Mouse (Mus musculus) gastrocnemius, adult 2 months (tissue): ENCODE measurements around the gene Tmem139. TPM values are rescaled to one million over a fixed set of nuclear protein-coding genes. Genes with fewer than 3 reads are reported as not detected.
A peak's percentile ranks its signal among the peaks of the same experiment; 100 is the strongest.

Source experiments
- DNase-seq: peaks from one replicate; pipeline ENCODE4 v3.0.0; 2022
- H3K27ac ChIP-seq: fragments of 200-600 bp; 2 replicates; pipeline ENCODE4 v1.8.1; 2022; ENCODE audit warnings: mild to moderate bottlenecking
- H3K4me3 ChIP-seq: fragments of 200-600 bp; 2 replicates; pipeline ENCODE4 v1.8.1; 2022; ENCODE audit warnings: mild to moderate bottlenecking, moderate library complexity
- CTCF ChIP-seq: fragments of 200-600 bp; IDR thresholded peaks from 2 replicates; pipeline ENCODE4 v1.8.1; 2022; ENCODE audit warnings: antibody characterized with exemption, mild to moderate bottlenecking, moderate library complexity
- intact Hi-C: fragments of 180-260 bp; cut with DNase I; formaldehyde crosslinking; loops from one replicate; pipeline ENCODE4 v1.15.1; 2025
- long read RNA-seq, 2 experiments: library from polyadenylated mRNA; stranded (forward); transcript quantifications; one replicate each; pipeline ENCODE4 v2.0.0; 2021
- total RNA-seq, 2 experiments: library from RNA; stranded (reverse); gene quantifications; 2 replicates each; pipeline ENCODE4 v1.2.3; 2021

Gene Tmem139
- under 1 TPM in 1 of 2 experiments, not detected in 1; 0.33 TPM for total RNA-seq
- long read RNA-seq, experiment 1: 0 reads
- long read RNA-seq, experiment 2: 0 reads

DNA sequence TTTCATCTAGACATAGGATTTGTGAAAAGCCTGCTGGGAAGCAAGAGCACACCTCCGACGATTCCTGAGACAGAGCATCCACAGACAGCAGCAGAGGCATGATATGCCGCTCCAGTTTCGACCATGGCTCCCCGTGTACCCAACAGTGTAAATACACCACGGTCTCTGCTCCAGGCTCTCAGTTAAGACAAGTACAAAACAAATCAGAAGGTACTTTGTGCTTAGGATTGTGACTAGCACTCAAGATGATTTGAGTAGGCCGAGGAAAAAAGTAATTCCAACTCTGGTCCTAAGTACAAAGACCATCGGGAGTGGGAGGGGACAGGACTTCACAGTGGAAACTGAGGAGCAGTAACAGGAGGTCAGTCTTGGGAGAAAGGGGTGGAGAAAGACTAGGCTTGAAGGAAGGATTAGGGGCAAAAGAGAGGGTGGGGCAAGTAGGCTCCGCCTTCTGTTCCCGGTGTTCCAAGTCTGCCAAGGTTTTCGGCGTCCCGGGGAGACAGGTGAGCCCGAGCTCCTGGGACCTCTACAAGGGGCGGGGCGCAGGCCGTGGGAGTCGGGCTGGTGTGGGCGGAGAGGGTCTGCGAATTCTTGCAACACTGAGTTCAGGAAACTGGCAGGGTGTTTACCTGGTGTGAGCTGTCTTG lies at the start of gene Tmem139:
Gene Tmem139 (plus strand): TSS at position 447 of the 647 bp plus-strand sequence.
- no peak for DNase-seq
- intact Hi-C loops: loop anchor here (10.0 kb wide), 1 partner anchor 383 kb away; the partner anchor contains the start of gene Tcaf2
- no peak within 1 kb of the TSS for H3K27ac ChIP-seq
- H3K4me3 ChIP-seq: peak within 1 kb of the TSS; percentile 40
- TF ChIP-seq CTCF: no peak

- H3K27ac ChIP-seq: no peak within 1 kb of the TSS
- TF ChIP-seq CTCF: no peak
- no peak within 1 kb of the TSS for H3K4me3 ChIP-seq
- intact Hi-C loops: no loop called here
- DNase-seq: no peak
Observed at GRCm38 (mm10) chr6:42215028-42215427, 46.7 kb upstream of the Tmem139 start, which contains the start of gene Tas2r144. TSS of gene Tas2r144 (plus strand) at chr6:42215328.

DNA sequence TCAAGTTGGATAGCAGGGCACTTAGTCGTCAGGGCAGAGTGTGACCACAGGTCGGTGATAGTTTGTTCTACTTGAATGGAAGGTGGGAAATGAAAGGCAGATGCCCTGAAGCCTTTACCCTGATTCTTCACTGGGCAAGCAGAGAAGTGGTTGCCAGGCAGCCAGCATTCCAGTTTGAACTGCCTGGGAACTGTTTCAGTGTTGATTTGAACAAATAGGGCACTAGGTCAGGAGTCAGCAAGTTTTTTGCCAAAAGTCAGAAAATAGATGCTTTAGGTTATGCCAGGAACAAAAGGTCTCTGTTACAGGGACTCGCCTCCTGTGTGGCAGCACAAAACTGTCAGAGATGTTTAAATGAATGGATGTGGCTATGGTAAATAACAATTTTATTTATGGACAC lies 39.5 kb upstream of the Tmem139 start:
- no peak for TF ChIP-seq CTCF
- DNase-seq: no peak
- H3K4me3 ChIP-seq: no peak overlapping the region
- H3K27ac ChIP-seq: no peak overlapping the region
- intact Hi-C loops: no loop called here

DNA sequence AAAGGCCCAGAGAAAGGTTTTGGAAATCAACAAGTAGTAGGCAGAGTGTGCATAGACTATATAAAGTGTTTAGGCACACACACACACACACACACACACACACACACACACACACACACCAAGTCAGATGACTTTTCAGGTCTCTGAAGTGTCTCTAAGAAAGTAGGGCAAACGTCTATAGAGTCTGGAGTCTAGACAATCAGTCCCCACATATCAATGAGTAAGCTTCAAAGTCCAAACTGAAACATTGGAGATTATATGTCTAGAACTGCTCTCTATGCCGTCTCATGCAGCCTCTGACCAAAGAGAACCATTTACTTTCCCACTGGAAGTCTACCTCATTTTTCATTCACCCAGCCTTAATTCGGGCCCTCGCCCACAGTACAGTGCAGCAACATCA lies 36.7 kb upstream of the Tmem139 start:
- intact Hi-C loops: loop anchor here (5.0 kb wide), 1 partner anchor 157 kb away; no protein-coding TSS in a partner anchor
- Histone ChIP-seq H3K27ac (no peak overlapping the region), H3K4me3 (no peak overlapping the region)
- no peak for DNase-seq
- TF ChIP-seq CTCF: no peak

GRCm38 (mm10) chr6:42227240-42228101 lies 34.3 kb upstream of the Tmem139 start:
- Histone ChIP-seq H3K4me3 (peak overlapping the region; percentile 55), H3K27ac (no peak overlapping the region)
- peak; percentile 79 for TF ChIP-seq CTCF
- peak; percentile 69 for DNase-seq
- intact Hi-C loops: loop anchor here (1.0 to 5.0 kb wide), 5 partner anchors 29 to 355 kb away; partner anchors contain the start of gene Casp2

- Histone ChIP-seq H3K4me3 (no peak overlapping the region), H3K27ac (no peak overlapping the region)
- intact Hi-C loops: loop anchor here (5.0 kb wide), 1 partner anchor 153 kb away; no protein-coding TSS in a partner anchor
- TF ChIP-seq CTCF: no peak
- no peak for DNase-seq
Observed at GRCm38 (mm10) chr6:42229610-42230009, 32.2 kb upstream of the Tmem139 start.

- Histone ChIP-seq H3K4me3 (no peak overlapping the region), H3K27ac (no peak overlapping the region)
- intact Hi-C loops: no loop called here
- TF ChIP-seq CTCF: no peak
- DNase-seq: no peak
Observed at GRCm38 (mm10) chr6:42231191-42231590, 30.6 kb upstream of the Tmem139 start.

GRCm38 (mm10) chr6:42237276-42237805 lies 24.4 kb upstream of the Tmem139 start:
- TF ChIP-seq CTCF: no peak
- intact Hi-C loops: no loop called here
- DNase-seq: no peak
- H3K27ac ChIP-seq: no peak overlapping the region
- H3K4me3 ChIP-seq: no peak overlapping the region

- intact Hi-C loops: no loop called here
- H3K27ac ChIP-seq: peak overlapping the region; percentile 56
- DNase-seq: no peak
- no peak for TF ChIP-seq CTCF
- no peak overlapping the region for H3K4me3 ChIP-seq
Observed at GRCm38 (mm10) chr6:42241311-42242045, 20.3 kb upstream of the Tmem139 start.

- peak; percentile 92 for DNase-seq
- TF ChIP-seq CTCF: no peak
- peak within 1 kb of the TSS; percentile 94 for H3K27ac ChIP-seq
- peak within 1 kb of the TSS; percentile 76 for H3K4me3 ChIP-seq
- intact Hi-C loops: no loop called here
Observed at GRCm38 (mm10) chr6:42245711-42246353, 15.9 kb upstream of the Tmem139 start, which contains the start of gene Gstk1. TSS of gene Gstk1 (plus strand) at chr6:42245935.

DNA sequence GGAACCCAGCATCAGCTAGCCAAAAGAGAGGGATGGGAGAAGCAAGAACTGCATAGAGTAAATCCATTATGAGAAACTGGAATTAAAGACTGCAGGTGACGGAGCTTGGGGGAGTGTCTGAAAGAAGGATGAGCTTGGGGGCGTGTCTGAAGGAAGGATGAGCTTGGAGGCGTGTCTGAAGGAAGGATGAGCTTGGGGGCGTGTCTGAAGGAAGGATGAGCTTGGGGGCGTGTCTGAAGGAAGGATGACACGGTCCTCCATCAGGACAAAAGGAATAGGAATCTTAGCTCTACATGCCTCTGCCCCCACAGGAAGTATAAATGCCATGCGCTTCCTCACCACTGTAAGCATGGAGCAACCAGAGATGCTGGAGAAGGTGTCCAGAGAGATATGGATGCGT lies 14.6 kb upstream of the Tmem139 start:
- intact Hi-C loops: no loop called here
- Histone ChIP-seq H3K4me3 (no peak overlapping the region), H3K27ac (no peak overlapping the region)
- TF ChIP-seq CTCF: no peak
- peak; percentile 39 for DNase-seq

- intact Hi-C loops: loop anchor here (1.0 kb wide), 1 partner anchor 16 kb away; the partner anchor contains the start of gene Casp2
- Histone ChIP-seq H3K4me3 (no peak overlapping the region), H3K27ac (no peak overlapping the region)
- TF ChIP-seq CTCF: no peak
- DNase-seq: no peak
Observed at GRCm38 (mm10) chr6:42247981-42248380, 13.8 kb upstream of the Tmem139 start.
